Mouse (Mus musculus) CH12.LX (cell line): ENCODE data around the gene Pakap.

Experiments
- CTCF ChIP-seq, 2 experiments: IDR thresholded peaks in 1 of 2; conservative IDR thresholded peaks in 1 of 2; 2 replicates each; pipeline ENCODE4 v1.5.1; 2011 to 2012; ENCODE audit warnings: low read depth in 2 of 2, low read length in 2 of 2, improper control_type of control experiment in 1 of 2, inconsistent platforms in 1 of 2, mild to moderate bottlenecking in 1 of 2, moderate library complexity in 1 of 2
- E2F4 ChIP-seq: IDR thresholded peaks from 2 replicates; pipeline ENCODE4 v1.6.1; 2011; ENCODE audit warnings: low read depth, low read length, improper control_type of control experiment; ENCODE audit not compliant: insufficient replicate concordance
- EP300 ChIP-seq: IDR thresholded peaks from 2 replicates; pipeline ENCODE4 v1.6.1; 2011; ENCODE audit warnings: low read length, improper control_type of control experiment
- POLR2AphosphoS2 ChIP-seq: IDR thresholded peaks from 2 replicates; pipeline ENCODE4 v1.6.1; 2011; ENCODE audit warnings: low read depth, low read length, improper control_type of control experiment

GRCm38 (mm10) chr4:57842472-57843305, 274.7 kb downstream of the Pakap start:
- TF ChIP-seq E2F4 (no peak), CTCF (conservative IDR thresholded peaks at IDR 0.05 in 1 of 2, IDR thresholded peaks at IDR 0.05 in 1 of 2; ENCODE audit: low read depth in 2 of 2, low read length in 2 of 2) (no peak), EP300 (no peak), POLR2AphosphoS2 (no peak)
